Mouse (Mus musculus): ENCODE data around the gene Snx32. TPM values are rescaled to one million over a fixed set of nuclear protein-coding genes. Genes with fewer than 3 reads are reported as not detected.
"Not testable (repeated sequence)": the region's sequence is repeated elsewhere in the genome, so short reads cannot be mapped to it uniquely, and the experiment has no call there.

Snx32 gene
- total RNA-seq, 2 experiments from 2014 or later, result 6.6 to 8.5 TPM

GRCm38 (mm10) chr19:5515840-5516777 lies 5.8 kb upstream of the Snx32 start:
- intact Hi-C loops (cut with DNase I), result no loop called here
- no peak for DNase-seq

- intact Hi-C loops (cut with DNase I), result no loop called here
- DNase-seq, result no peak
Measured at GRCm38 (mm10) chr19:5513005-5513349, 2.6 kb upstream of the Snx32 start.

- intact Hi-C loops (cut with DNase I), result no loop called here
- peak in 1 of 2 experiments; percentile 16 for DNase-seq
Measured at GRCm38 (mm10) chr19:5512091-5513004, 2.0 kb upstream of the Snx32 start.

GRCm38 (mm10) chr19:5511074-5511632 lies 815 bp upstream of the Snx32 start:
- no peak for DNase-seq
- intact Hi-C loops (cut with DNase I), result loop anchor here (2.0 kb wide), 1 partner anchor 18 kb away; no protein-coding TSS in a partner anchor

- intact Hi-C loops (cut with DNase I), result no loop called here
- DNase-seq, result no peak
Measured at GRCm38 (mm10) chr19:5503687-5504086, 6.7 kb downstream of the Snx32 start, which contains the start of gene 1700020D05Rik. 1700020D05Rik (minus strand) TSS chr19:5503787.

GRCm38 (mm10) chr19:5500330-5500875 lies 9.9 kb downstream of the Snx32 start:
- intact Hi-C loops (cut with DNase I), result no loop called here
- DNase-seq, result no peak

GRCm38 (mm10) chr19:5496052-5496370 lies 14.3 kb downstream of the Snx32 start:
- no peak for DNase-seq
- intact Hi-C loops (cut with DNase I), result loop anchor here (10.0 kb wide), 1 partner anchor 849 kb away; the partner anchor contains the start of gene Map4k2

- DNase-seq, result no peak
- intact Hi-C loops (cut with DNase I), result loop anchor here (10.0 kb wide), 1 partner anchor 849 kb away; the partner anchor contains the start of gene Map4k2
Measured at GRCm38 (mm10) chr19:5495353-5496051, 14.8 kb downstream of the Snx32 start.

- intact Hi-C loops (cut with DNase I), result loop anchor here (10.0 kb wide), 1 partner anchor 850 kb away; the partner anchor contains the start of gene Map4k2
- DNase-seq, result no peak
Measured at GRCm38 (mm10) chr19:5494314-5494713, 16.0 kb downstream of the Snx32 start.

- DNase-seq, result not testable (repeated sequence)
- intact Hi-C loops (cut with DNase I), result loop anchor here (2.0 to 10.0 kb wide), 2 partner anchors 17 to 851 kb away; partner anchors contain the start of genes Map4k2 and Snx32
Measured at GRCm38 (mm10) chr19:5493301-5493721, 17.0 kb downstream of the Snx32 start.

- no peak for DNase-seq
- intact Hi-C loops (cut with DNase I), result loop anchor here (2.0 to 10.0 kb wide), 2 partner anchors 18 to 852 kb away; partner anchors contain the start of genes Map4k2 and Snx32
Measured at GRCm38 (mm10) chr19:5492641-5493040, 17.7 kb downstream of the Snx32 start.

- DNase-seq, result peak; percentile 83 to 88
- intact Hi-C loops (cut with DNase I), result loop anchor here (10.0 kb wide), 1 partner anchor 854 kb away; the partner anchor contains the start of gene Map4k2
Measured at GRCm38 (mm10) chr19:5490898-5491708, 19.2 kb downstream of the Snx32 start.

- intact Hi-C loops (cut with DNase I), result loop anchor here (10.0 kb wide), 1 partner anchor 854 kb away; the partner anchor contains the start of gene Map4k2
- peak; percentile 95 for DNase-seq
Measured at GRCm38 (mm10) chr19:5490313-5490897, 19.9 kb downstream of the Snx32 start, which contains the start of gene Cfl1. Cfl1 (plus strand) TSS chr19:5490455.

GRCm38 (mm10) chr19:5489721-5490120 lies 20.6 kb downstream of the Snx32 start:
- intact Hi-C loops (cut with DNase I), result loop anchor here (10.0 kb wide), 1 partner anchor 855 kb away; the partner anchor contains the start of gene Map4k2
- not testable (repeated sequence) for DNase-seq

GRCm38 (mm10) chr19:5488878-5489571 lies 21.3 kb downstream of the Snx32 start:
- peak; percentile 95 to 97 for DNase-seq
- intact Hi-C loops (cut with DNase I), result no loop called here

- DNase-seq, result peak; percentile 96 to 97
- intact Hi-C loops (cut with DNase I), result loop anchor here (2.0 kb wide), 2 partner anchors 25 to 53 kb away; no protein-coding TSS in a partner anchor
Measured at GRCm38 (mm10) chr19:5487768-5488550, 22.4 kb downstream of the Snx32 start, which contains the start of gene Mus81. Mus81 (minus strand) TSS chr19:5488402.

Measured in heart, postnatal 14 days (tissue).